Mouse (Mus musculus) cerebellum, adult 2 months (tissue): ENCODE data around the gene Slc36a2.

Experiments
- CTCF ChIP-seq: fragments of 200-500 bp; IDR thresholded peaks from 2 replicates; pipeline ENCODE4 v1.5.1; 2011; ENCODE audit warnings: low read depth, mild to moderate bottlenecking, control low read depth, low read length, moderate library complexity, borderline replicate concordance; ENCODE audit not compliant: insufficient read depth
- POLR2A ChIP-seq: fragments of 200-500 bp; IDR thresholded peaks from 2 replicates; pipeline ENCODE4 v1.6.1; 2011; ENCODE audit warnings: low read length, control low read depth, borderline replicate concordance; ENCODE audit not compliant: insufficient read depth

- TF ChIP-seq CTCF (no peak), POLR2A (no peak)
Observed at GRCm38 (mm10) chr11:55231034-55231433, 46.2 kb upstream of the Slc36a2 start.
